Mouse (Mus musculus) forebrain, embryonic 16.5 days (tissue): ENCODE data around the gene Recql5. TPM values are rescaled to one million over a fixed set of nuclear protein-coding genes. Genes with fewer than 3 reads are reported as not detected.

ENCODE experiments used
- polyA plus RNA-seq: library from polyadenylated mRNA; unstranded; fragments of >200 nt; fragmentation: Nextera tagmentation; extraction: Ambion mirVana; gene quantifications from 2 replicates; pipeline ENCODE4 v1.2.1, GENCODE M21; 2015

The Recql5 gene
- polyA plus RNA-seq, 1 experiment from 2014 or later: 26.0 TPM

Other genes starting within 250 kb of the Recql5 start
- 188 and 194 TPM in 2 replicates for gene Grb2, start 224.9 kb downstream of the Recql5 start, polyA plus RNA-seq
- gene Tmem94, start 168.0 kb downstream of the Recql5 start, polyA plus RNA-seq: 29.1 and 29.8 TPM in 2 replicates
- 9.1 and 11.2 TPM in 2 replicates for gene Caskin2, start 119.8 kb downstream of the Recql5 start, polyA plus RNA-seq
- gene Tsen54, start 118.8 kb downstream of the Recql5 start, polyA plus RNA-seq: 25.8 and 28.3 TPM in 2 replicates
- 1.3 and 2.0 TPM in 2 replicates for gene Llgl2, start 109.4 kb downstream of the Recql5 start, polyA plus RNA-seq
- gene Myo15b, start 75.1 kb downstream of the Recql5 start, polyA plus RNA-seq: 0.18 TPM in 1 of 2 replicates, not detected in the other
- gene Smim5, start 33.5 kb downstream of the Recql5 start, polyA plus RNA-seq: 1.2 and 1.8 TPM in 2 replicates
- 0.93 and 0.95 TPM in 2 replicates for gene Smim6, start 21.5 kb downstream of the Recql5 start, polyA plus RNA-seq
- gene Sap30bp, start 195 bp downstream of the Recql5 start, polyA plus RNA-seq: 56.2 and 60.7 TPM in 2 replicates
- 0.67 and 0.80 TPM in 2 replicates for gene Itgb4, start 41.2 kb upstream of the Recql5 start, polyA plus RNA-seq
- 61.3 and 64.2 TPM in 2 replicates for gene Galk1, start 79.2 kb upstream of the Recql5 start, polyA plus RNA-seq
- 2,318 and 2,532 TPM in 2 replicates for gene H3f3b, start 94.5 kb upstream of the Recql5 start, polyA plus RNA-seq
- 37.6 and 42.1 TPM in 2 replicates for gene Unk, start 96.8 kb upstream of the Recql5 start, polyA plus RNA-seq
- gene Unc13d, start 144.5 kb upstream of the Recql5 start, polyA plus RNA-seq: 0.60 and 0.62 TPM in 2 replicates
- 162 and 163 TPM in 2 replicates for gene Wbp2, start 153.5 kb upstream of the Recql5 start, polyA plus RNA-seq
- 6.6 and 8.7 TPM in 2 replicates for gene Trim47, start 193.7 kb upstream of the Recql5 start, polyA plus RNA-seq
- 2.0 TPM in 2 replicates for gene Trim65, start 197.7 kb upstream of the Recql5 start, polyA plus RNA-seq
- 65.3 and 75.2 TPM in 2 replicates for gene Mrpl38, start 205.4 kb upstream of the Recql5 start, polyA plus RNA-seq
- 77.4 and 87.4 TPM in 2 replicates for gene Fbf1, start 234.7 kb upstream of the Recql5 start, polyA plus RNA-seq